Mouse (Mus musculus): ENCODE data around the gene Shmt2. TPM values are rescaled to one million over a fixed set of nuclear protein-coding genes. Genes with fewer than 3 reads are reported as not detected.

The Shmt2 gene
- polyA plus RNA-seq, 1 experiment from 2014 or later, result 70.4 TPM

GRCm38 (mm10) chr10:127541510-127541909, 19.3 kb upstream of the Shmt2 start:
- Histone ChIP-seq H3K4me3 (ENCODE audit: low read depth, low read length) (no peak overlapping the region), H3K4me2 (replicated peaks; ENCODE audit: low read depth, low read length) (no peak overlapping the region), H3K9ac (ENCODE audit: low read depth, low read length) (no peak overlapping the region), H3K27ac (ENCODE audit: low read depth, low read length) (no peak overlapping the region), H3K4me1 (replicated peaks; ENCODE audit: control insufficient read depth, insufficient read depth, low read length) (no peaks in the 10 kb centered on the region; the same call in 1 of the 2 replicates), H3K27me3 (ENCODE audit: control insufficient read depth, insufficient read depth, low read length) (peaks cover 2% of the 10 kb centered on the region; the same call in 1 of the 2 replicates), H3K9me3 (ENCODE audit: control insufficient read depth, low read length) (no peaks in the 10 kb centered on the region), H3K36me3 (ENCODE audit: control insufficient read depth, insufficient read depth, low read length) (peaks cover 18% of the 10 kb centered on the region)
- no peak for DNase-seq (ENCODE audit: low spot score)
- WGBS, result 95% methylated on average over 8 of the region's 8 CpGs
- no peak for ATAC-seq (ENCODE audit: low FRiP score)

- Histone ChIP-seq H3K4me3 (ENCODE audit: low read depth, low read length) (no peak overlapping the region), H3K4me2 (replicated peaks; ENCODE audit: low read depth, low read length) (no peak overlapping the region), H3K9me3 (ENCODE audit: control insufficient read depth, low read length) (no peaks in the 10 kb centered on the region), H3K27me3 (ENCODE audit: control insufficient read depth, insufficient read depth, low read length) (peaks cover 37% of the 10 kb centered on the region), H3K4me1 (replicated peaks; ENCODE audit: control insufficient read depth, insufficient read depth, low read length) (peaks cover 13% of the 10 kb centered on the region), H3K9ac (ENCODE audit: low read depth, low read length) (no peak overlapping the region), H3K27ac (ENCODE audit: low read depth, low read length) (peak overlapping the region; percentile 56; the same call in 1 of the 2 replicates), H3K36me3 (ENCODE audit: control insufficient read depth, insufficient read depth, low read length) (peaks cover 6% of the 10 kb centered on the region; the same call in 1 of the 2 replicates)
- peak; percentile 89 for DNase-seq (ENCODE audit: low spot score)
- ATAC-seq (ENCODE audit: low FRiP score), result 0 out of 2 replicates have a peak, but pooled peaks have one; percentile 20
- WGBS, result 24% methylated on average over 7 of the region's 7 CpGs
Measured at GRCm38 (mm10) chr10:127537854-127538583, 15.8 kb upstream of the Shmt2 start.

DNA sequence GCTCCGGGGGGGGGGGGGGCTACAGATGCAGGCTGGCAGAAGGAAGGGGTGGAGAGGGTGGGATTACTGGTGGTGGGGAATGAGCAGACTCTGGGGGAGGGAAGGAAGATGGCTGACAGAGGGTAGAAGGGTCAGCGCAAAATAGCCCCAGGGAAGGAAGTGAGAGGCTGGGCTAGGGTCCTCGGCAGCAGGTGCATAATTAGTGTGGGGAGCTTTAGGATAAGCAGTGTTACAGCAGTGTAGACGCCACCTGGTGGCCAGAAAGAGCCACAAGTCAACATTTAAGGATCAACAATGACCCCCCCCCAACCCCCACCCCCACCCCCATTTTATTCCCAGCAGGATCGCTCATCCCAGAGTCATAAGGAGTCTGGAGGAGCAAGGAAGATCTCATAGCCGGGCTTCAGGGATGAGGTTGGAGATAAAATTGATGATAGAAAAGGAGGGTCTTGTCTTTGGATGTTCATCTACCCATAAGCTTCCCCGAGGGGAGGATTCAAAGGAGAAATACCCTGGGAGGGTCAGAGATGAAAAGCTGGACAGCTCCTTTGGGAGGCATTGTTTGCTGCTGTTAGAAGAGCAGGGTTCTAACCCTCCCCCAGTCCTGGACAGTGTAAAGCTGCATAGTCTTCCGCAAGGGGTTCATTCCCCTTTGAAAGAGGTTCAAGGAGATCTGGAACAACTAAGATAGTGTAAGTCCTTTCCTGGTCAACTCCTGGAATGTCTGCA, 14.5 kb upstream of the Shmt2 start:
- Histone ChIP-seq H3K9me3 (ENCODE audit: control insufficient read depth, low read length) (no peaks in the 10 kb centered on the region), H3K9ac (ENCODE audit: low read depth, low read length) (no peak overlapping the region), H3K27ac (ENCODE audit: low read depth, low read length) (peak overlapping the region; percentile 88), H3K4me1 (replicated peaks; ENCODE audit: control insufficient read depth, insufficient read depth, low read length) (peaks cover 13% of the 10 kb centered on the region), H3K4me2 (replicated peaks; ENCODE audit: low read depth, low read length) (peak overlapping the region; percentile 7; the same call in 1 of the 2 replicates), H3K27me3 (ENCODE audit: control insufficient read depth, insufficient read depth, low read length) (peaks cover 48% of the 10 kb centered on the region), H3K36me3 (ENCODE audit: control insufficient read depth, insufficient read depth, low read length) (peaks cover 3% of the 10 kb centered on the region; the same call in 1 of the 2 replicates), H3K4me3 (ENCODE audit: low read depth, low read length) (no peak overlapping the region)
- 16% methylated on average over 8 of the region's 8 CpGs for WGBS
- DNase-seq (ENCODE audit: low spot score) (peak; percentile 79), ATAC-seq (ENCODE audit: low FRiP score) (peak; percentile 50; the same call in 1 of the 2 replicates)

DNA sequence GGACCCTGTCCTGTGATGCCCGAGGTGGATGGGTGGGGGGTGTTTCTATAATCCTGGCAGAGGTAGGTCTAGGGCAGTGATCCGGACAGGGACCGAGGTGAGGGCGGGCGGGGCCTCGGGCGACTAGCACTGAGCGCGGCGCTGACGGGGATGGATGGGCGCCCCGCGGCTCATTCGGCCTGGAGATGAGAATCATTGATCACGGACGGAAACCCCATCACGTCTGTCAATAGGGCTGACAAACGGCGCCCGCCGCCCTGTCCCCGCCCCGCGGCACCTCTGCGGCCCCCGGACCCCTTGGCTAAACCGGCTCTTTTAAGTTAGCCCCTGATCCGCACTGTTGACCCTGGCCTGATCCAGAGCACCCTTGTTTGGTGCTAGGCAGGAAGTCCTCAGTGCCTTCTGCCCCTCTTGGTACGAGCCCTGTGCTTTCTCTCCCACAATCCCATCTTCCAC, 12.7 kb upstream of the Shmt2 start:
- peak; percentile 67 for DNase-seq (ENCODE audit: low spot score)
- H3K9ac ChIP-seq (ENCODE audit: low read depth, low read length), result peak overlapping the region; percentile 71; the same call in 1 of the 2 replicates
- peaks cover 64% of the 10 kb centered on the region for H3K27me3 ChIP-seq (ENCODE audit: control insufficient read depth, insufficient read depth, low read length)
- WGBS, result under 1% methylated on average over 30 of the region's 30 CpGs
- peak overlapping the region; percentile 88 for H3K27ac ChIP-seq (ENCODE audit: low read depth, low read length)
- no peaks in the 10 kb centered on the region; the same call in 1 of the 2 replicates for H3K36me3 ChIP-seq (ENCODE audit: control insufficient read depth, insufficient read depth, low read length)
- no peaks in the 10 kb centered on the region for H3K9me3 ChIP-seq (ENCODE audit: control insufficient read depth, low read length)
- peak overlapping the region; percentile 77 for H3K4me2 ChIP-seq (replicated peaks; ENCODE audit: low read depth, low read length)
- H3K4me3 ChIP-seq (ENCODE audit: low read depth, low read length), result peak overlapping the region; percentile 58
- peak; percentile 46 for ATAC-seq (ENCODE audit: low FRiP score)
- peaks cover 13% of the 10 kb centered on the region for H3K4me1 ChIP-seq (replicated peaks; ENCODE audit: control insufficient read depth, insufficient read depth, low read length)

- H3K4me1 ChIP-seq (replicated peaks; ENCODE audit: control insufficient read depth, insufficient read depth, low read length), result peaks cover 13% of the 10 kb centered on the region
- WGBS, result under 1% methylated on average over 52 of the region's 78 CpGs
- peak within 1 kb of the TSS; percentile 88 for H3K27ac ChIP-seq (ENCODE audit: low read depth, low read length)
- no peaks in the 10 kb centered on the region for H3K9me3 ChIP-seq (ENCODE audit: control insufficient read depth, low read length)
- H3K9ac ChIP-seq (ENCODE audit: low read depth, low read length), result peak within 1 kb of the TSS; percentile 71
- peaks cover 71% of the 10 kb centered on the region for H3K27me3 ChIP-seq (ENCODE audit: control insufficient read depth, insufficient read depth, low read length)
- peak within 1 kb of the TSS; percentile 77 for H3K4me2 ChIP-seq (replicated peaks; ENCODE audit: low read depth, low read length)
- peak; percentile 43 for DNase-seq (ENCODE audit: low spot score)
- peak; percentile 26 for ATAC-seq (ENCODE audit: low FRiP score)
- no peaks in the 10 kb centered on the region; the same call in 1 of the 2 replicates for H3K36me3 ChIP-seq (ENCODE audit: control insufficient read depth, insufficient read depth, low read length)
- peak within 1 kb of the TSS; percentile 58 for H3K4me3 ChIP-seq (ENCODE audit: low read depth, low read length)
Measured at GRCm38 (mm10) chr10:127534036-127534928, 12.0 kb upstream of the Shmt2 start, which contains the start of gene Nxph4. Gene Nxph4, minus strand, starts transcription at chr10:127534559.

- Histone ChIP-seq H3K36me3 (ENCODE audit: control insufficient read depth, insufficient read depth, low read length) (no peaks in the 10 kb centered on the region), H3K9me3 (ENCODE audit: control insufficient read depth, low read length) (no peaks in the 10 kb centered on the region), H3K27ac (ENCODE audit: low read depth, low read length) (peak overlapping the region; percentile 81), H3K27me3 (ENCODE audit: control insufficient read depth, insufficient read depth, low read length) (peaks cover 95% of the 10 kb centered on the region), H3K4me1 (replicated peaks; ENCODE audit: control insufficient read depth, insufficient read depth, low read length) (peaks cover 20% of the 10 kb centered on the region), H3K9ac (ENCODE audit: low read depth, low read length) (peak overlapping the region; percentile 49), H3K4me3 (ENCODE audit: low read depth, low read length) (peak overlapping the region; percentile 58), H3K4me2 (replicated peaks; ENCODE audit: low read depth, low read length) (peak overlapping the region; percentile 77)
- WGBS, result 0% methylated on average over 4 of the region's 4 CpGs
- DNase-seq (ENCODE audit: low spot score), result peak; percentile 37
- no peak for ATAC-seq (ENCODE audit: low FRiP score)
Measured at GRCm38 (mm10) chr10:127531548-127531947, 9.3 kb upstream of the Shmt2 start.

DNA sequence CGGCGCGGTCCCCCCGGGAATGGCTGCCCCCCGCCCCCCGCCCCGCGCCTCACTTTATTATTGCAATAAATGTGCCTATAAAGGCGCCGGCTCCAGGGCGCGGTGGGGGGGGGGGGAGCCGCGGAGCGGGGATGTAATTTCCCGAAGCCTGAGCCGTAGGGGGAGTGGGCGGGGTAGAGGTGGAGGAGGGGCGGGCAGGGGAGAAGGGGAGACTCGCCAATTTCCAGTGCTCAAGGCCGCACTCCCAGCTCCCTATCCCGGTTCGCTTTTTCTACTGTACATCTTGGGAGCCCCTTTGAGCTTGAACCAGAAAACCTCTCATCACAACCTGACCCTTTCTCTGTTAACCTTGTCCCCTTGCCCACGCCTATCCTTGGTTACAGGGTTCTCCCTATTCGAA, 8.7 kb upstream of the Shmt2 start:
- no peak for ATAC-seq (ENCODE audit: low FRiP score)
- Histone ChIP-seq H3K4me3 (ENCODE audit: low read depth, low read length) (peak overlapping the region; percentile 58), H3K27ac (ENCODE audit: low read depth, low read length) (peak overlapping the region; percentile 81), H3K27me3 (ENCODE audit: control insufficient read depth, insufficient read depth, low read length) (peaks cover 95% of the 10 kb centered on the region), H3K4me1 (replicated peaks; ENCODE audit: control insufficient read depth, insufficient read depth, low read length) (peaks cover 24% of the 10 kb centered on the region), H3K9ac (ENCODE audit: low read depth, low read length) (peak overlapping the region; percentile 49), H3K4me2 (replicated peaks; ENCODE audit: low read depth, low read length) (peak overlapping the region; percentile 77), H3K36me3 (ENCODE audit: control insufficient read depth, insufficient read depth, low read length) (no peaks in the 10 kb centered on the region), H3K9me3 (ENCODE audit: control insufficient read depth, low read length) (no peaks in the 10 kb centered on the region)
- DNase-seq (ENCODE audit: low spot score), result no peak
- WGBS, result under 1% methylated on average over 12 of the region's 25 CpGs

DNA sequence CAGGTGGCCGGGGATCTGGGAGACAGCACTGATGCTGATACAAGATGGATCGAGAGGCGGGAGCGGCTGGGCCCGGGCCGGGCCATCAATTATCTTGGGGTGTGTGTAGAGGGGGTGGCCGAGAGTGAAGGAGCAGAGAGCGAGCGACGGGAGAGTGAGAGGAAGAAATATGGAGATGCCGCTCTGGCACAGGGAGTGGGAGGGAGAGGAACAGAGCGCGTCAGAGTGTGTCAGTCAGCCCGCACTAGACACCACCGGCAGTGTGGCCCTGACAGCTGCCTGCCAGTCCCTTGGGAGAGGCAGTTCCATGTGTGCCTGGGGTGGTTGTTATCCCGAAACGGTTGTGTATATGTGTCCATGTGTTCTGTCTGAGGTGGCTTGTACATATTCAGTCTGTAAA, 5.2 kb upstream of the Shmt2 start:
- Histone ChIP-seq H3K4me1 (replicated peaks; ENCODE audit: control insufficient read depth, insufficient read depth, low read length) (peaks cover 21% of the 10 kb centered on the region), H3K36me3 (ENCODE audit: control insufficient read depth, insufficient read depth, low read length) (no peaks in the 10 kb centered on the region), H3K27ac (ENCODE audit: low read depth, low read length) (peak overlapping the region; percentile 90), H3K9me3 (ENCODE audit: control insufficient read depth, low read length) (no peaks in the 10 kb centered on the region), H3K27me3 (ENCODE audit: control insufficient read depth, insufficient read depth, low read length) (peaks cover 85% of the 10 kb centered on the region), H3K4me3 (ENCODE audit: low read depth, low read length) (no peak overlapping the region), H3K9ac (ENCODE audit: low read depth, low read length) (peak overlapping the region; percentile 45; the same call in 1 of the 2 replicates), H3K4me2 (replicated peaks; ENCODE audit: low read depth, low read length) (peak overlapping the region; percentile 35)
- 0% methylated on average over 17 of the region's 17 CpGs for WGBS
- DNase-seq (ENCODE audit: low spot score) (peak; percentile 63), ATAC-seq (ENCODE audit: low FRiP score) (peak; percentile 59)

Measured in hindbrain, embryonic 11.5 days (tissue).